Mouse (Mus musculus): ENCODE data around the gene Olfr70. TPM values are rescaled to one million over a fixed set of nuclear protein-coding genes. Genes with fewer than 3 reads are reported as not detected.
A peak's percentile ranks its signal among the peaks of the same experiment; 100 is the strongest.

The Olfr70 gene
- total and polyA plus RNA-seq, 3 experiments: not detected

DNA sequence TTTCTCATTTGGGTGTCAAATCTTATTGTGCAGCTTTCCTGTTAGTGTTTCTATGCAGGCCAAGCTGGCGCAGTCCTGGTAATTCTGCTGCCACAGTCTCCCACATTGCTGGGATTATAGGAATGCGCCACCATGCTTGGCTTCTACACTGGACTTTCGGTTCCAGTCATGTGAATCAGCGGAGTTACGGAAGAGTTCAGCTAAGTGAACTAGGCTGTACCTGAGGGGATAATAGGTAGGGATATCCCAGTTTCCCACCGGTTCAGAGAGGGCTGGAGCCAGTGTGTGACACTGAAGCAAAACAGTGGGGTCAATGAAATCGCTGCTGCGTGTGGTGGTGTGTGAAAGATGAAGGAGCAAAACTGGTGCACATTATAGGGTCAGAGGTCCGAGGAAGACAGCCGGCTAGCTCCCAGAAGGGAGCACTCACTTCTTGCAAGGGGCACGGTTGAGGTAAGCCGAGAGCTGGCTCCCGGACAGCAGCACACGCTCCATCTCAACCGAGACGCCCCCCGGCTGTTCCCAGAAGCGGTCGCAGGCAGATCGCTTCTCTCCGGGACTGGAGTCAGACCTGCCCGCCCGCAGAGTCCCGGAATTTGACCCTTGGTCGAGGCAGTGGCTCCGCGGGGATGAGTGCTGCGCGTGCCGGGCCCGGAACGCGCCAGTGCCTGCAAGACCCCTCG is 44.8 kb downstream of the Olfr70 start:
- Histone ChIP-seq H3K9me3 (replicated peaks) (no peaks in the 10 kb centered on the region), H3K4me1 (ENCODE audit: insufficient read depth, low read depth, low read length) (peaks cover 15% of the 10 kb centered on the region), H3K27me3 (ENCODE audit: insufficient read depth, low read length) (peaks cover 23% of the 10 kb centered on the region), H3K4me3 (ENCODE audit: low read depth, low read length) (peak overlapping the region; percentile 90), H3K36me3 (replicated peaks) (peaks cover 9% of the 10 kb centered on the region)
- no peak for DNase-seq (ENCODE audit: low spot score)
- no peak for ATAC-seq (ENCODE audit: extremely low read depth, insufficient number of reproducible peaks, low FRiP score, poor library complexity, severe bottlenecking)
- no peak for TF ChIP-seq GATA2 (IDR thresholded peaks at IDR 0.05; ENCODE audit: borderline replicate concordance, low read depth, low read length)
- no peak for TF ChIP-seq POLR2AphosphoS5 (IDR thresholded peaks at IDR 0.05; ENCODE audit: insufficient replicate concordance, low read depth, low read length)
- TF ChIP-seq GATA1 (IDR thresholded peaks at IDR 0.05; ENCODE audit: borderline replicate concordance, low read length): no peak
- TF ChIP-seq TAL1 (conservative IDR thresholded peaks at IDR 0.05; ENCODE audit: low read depth, low read length): no peak
- TF ChIP-seq CTCF (IDR thresholded peaks at IDR 0.05; ENCODE audit: low read depth, low read length): no peak

DNA sequence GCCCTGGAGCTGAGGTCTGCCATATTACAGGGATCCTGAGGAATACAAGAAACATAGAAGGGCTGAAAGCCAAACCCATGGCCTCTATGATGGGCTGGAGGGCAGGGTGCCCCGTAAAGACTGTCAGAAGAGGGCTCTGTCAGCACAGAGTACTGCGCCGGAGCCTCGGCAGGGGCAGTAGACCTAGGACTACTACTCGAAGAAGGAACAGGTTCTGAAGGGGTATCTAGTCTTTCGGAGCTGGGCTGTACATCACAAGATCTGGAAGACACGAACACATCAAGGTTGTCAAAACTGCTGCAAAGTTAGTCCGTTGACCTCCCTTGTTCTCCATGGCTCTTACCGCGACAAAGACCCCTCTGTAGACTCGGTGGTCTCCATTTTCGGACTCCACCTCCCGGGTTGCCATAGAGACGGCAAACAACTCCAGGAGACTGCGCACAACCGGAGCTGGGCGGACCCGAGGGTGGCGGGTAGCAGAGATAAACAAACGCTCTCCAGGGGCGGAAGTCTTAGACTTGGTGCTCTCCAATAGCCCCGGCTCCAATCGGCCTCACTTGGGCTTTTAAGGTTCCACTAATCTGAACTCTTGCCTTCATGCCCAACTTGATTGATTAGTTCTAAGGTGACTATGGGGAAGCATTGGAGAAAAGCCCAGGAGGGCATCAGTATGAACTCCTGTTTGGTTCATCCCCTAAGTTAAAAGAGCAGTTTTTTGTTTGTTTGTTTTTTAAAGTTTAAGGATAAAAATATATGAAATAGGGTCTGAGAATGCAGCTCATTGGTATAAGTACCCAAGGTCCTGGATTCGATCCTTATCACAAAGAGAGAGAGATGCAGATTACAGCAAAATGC is 47.2 kb downstream of the Olfr70 start, which contains the start of gene Spag8:
Gene Spag8 (minus strand): TSS at position 434 of the 855 bp plus-strand sequence.
- no peak within 1 kb of the TSS for H3K4me3 ChIP-seq (ENCODE audit: low read depth, low read length)
- H3K36me3 ChIP-seq (replicated peaks): peaks cover 9% of the 10 kb centered on the region
- ATAC-seq (ENCODE audit: extremely low read depth, insufficient number of reproducible peaks, low FRiP score, poor library complexity, severe bottlenecking): no peak
- TF ChIP-seq GATA1 (IDR thresholded peaks at IDR 0.05; ENCODE audit: borderline replicate concordance, low read length) (no peak), TAL1 (conservative IDR thresholded peaks at IDR 0.05; ENCODE audit: low read depth, low read length) (no peak), GATA2 (IDR thresholded peaks at IDR 0.05; ENCODE audit: borderline replicate concordance, low read depth, low read length) (no peak)
- H3K9me3 ChIP-seq (replicated peaks): peaks cover 9% of the 10 kb centered on the region
- no peak for DNase-seq (ENCODE audit: low spot score)
- peaks cover 15% of the 10 kb centered on the region for H3K4me1 ChIP-seq (ENCODE audit: insufficient read depth, low read depth, low read length)
- peaks cover 5% of the 10 kb centered on the region; the same call in 1 of the 2 replicates for H3K27me3 ChIP-seq (ENCODE audit: insufficient read depth, low read length)

DNA sequence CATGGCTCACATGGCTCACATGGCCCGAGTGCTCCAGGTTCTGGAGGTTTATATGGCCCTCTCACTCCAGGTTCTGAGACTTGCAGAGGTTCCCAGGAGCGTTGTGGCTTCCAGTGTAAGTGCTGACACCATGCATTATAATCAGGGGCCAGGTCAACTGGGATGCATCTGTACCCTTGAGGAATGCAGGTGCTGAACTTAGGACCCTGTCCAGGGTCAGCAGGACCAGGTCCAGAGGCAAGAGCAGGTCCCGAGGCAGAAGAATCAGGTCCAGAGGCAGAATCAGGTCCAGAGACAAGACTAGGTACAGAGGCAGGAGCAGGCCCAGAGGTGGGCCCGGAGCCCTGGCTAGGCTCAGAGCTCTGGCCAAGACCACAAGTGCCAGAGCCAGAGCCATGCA is 47.9 kb downstream of the Olfr70 start:
- Histone ChIP-seq H3K36me3 (replicated peaks) (peaks cover 9% of the 10 kb centered on the region), H3K4me1 (ENCODE audit: insufficient read depth, low read depth, low read length) (peaks cover 15% of the 10 kb centered on the region), H3K27me3 (ENCODE audit: insufficient read depth, low read length) (peaks cover 9% of the 10 kb centered on the region; the same call in 1 of the 2 replicates), H3K9me3 (replicated peaks) (peaks cover 9% of the 10 kb centered on the region), H3K4me3 (ENCODE audit: low read depth, low read length) (no peak overlapping the region)
- ATAC-seq (ENCODE audit: extremely low read depth, insufficient number of reproducible peaks, low FRiP score, poor library complexity, severe bottlenecking): no peak
- no peak for DNase-seq (ENCODE audit: low spot score)
- TF ChIP-seq TAL1 (conservative IDR thresholded peaks at IDR 0.05; ENCODE audit: low read depth, low read length): no peak
- TF ChIP-seq GATA2 (IDR thresholded peaks at IDR 0.05; ENCODE audit: borderline replicate concordance, low read depth, low read length): no peak
- TF ChIP-seq POLR2AphosphoS5 (IDR thresholded peaks at IDR 0.05; ENCODE audit: insufficient replicate concordance, low read depth, low read length): no peak
- TF ChIP-seq GATA1 (IDR thresholded peaks at IDR 0.05; ENCODE audit: borderline replicate concordance, low read length): no peak
- TF ChIP-seq CTCF (IDR thresholded peaks at IDR 0.05; ENCODE audit: low read depth, low read length): no peak

DNA sequence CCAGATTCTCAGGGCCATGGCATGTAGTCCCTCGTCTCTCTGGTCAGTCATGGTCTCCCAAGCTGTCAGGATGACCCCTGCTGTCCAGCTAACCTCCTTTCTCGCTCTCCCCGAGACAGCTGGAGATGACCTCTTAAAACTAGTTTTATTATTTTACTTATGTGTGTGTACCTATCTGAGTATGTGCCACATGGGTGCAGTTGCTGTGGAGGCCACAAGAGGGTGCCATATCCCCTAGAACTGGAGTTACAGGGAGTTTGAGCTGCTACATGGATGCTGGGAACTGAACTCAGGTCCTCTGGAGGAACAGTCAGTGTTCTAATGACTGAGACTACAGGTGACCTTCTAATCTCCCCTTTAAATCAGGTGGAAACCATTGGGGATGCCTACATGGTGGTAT is 50.8 kb downstream of the Olfr70 start:
- TF ChIP-seq CTCF (IDR thresholded peaks at IDR 0.05; ENCODE audit: low read depth, low read length) (0 out of 2 replicates have a peak, but pooled peaks have one; percentile 13), GATA2 (IDR thresholded peaks at IDR 0.05; ENCODE audit: borderline replicate concordance, low read depth, low read length) (no peak)
- peaks cover 27% of the 10 kb centered on the region for H3K27me3 ChIP-seq (ENCODE audit: insufficient read depth, low read length)
- peaks cover 7% of the 10 kb centered on the region for H3K36me3 ChIP-seq (replicated peaks)
- peaks cover 9% of the 10 kb centered on the region for H3K9me3 ChIP-seq (replicated peaks)
- H3K4me3 ChIP-seq (ENCODE audit: low read depth, low read length): no peak overlapping the region
- ATAC-seq (ENCODE audit: extremely low read depth, insufficient number of reproducible peaks, low FRiP score, poor library complexity, severe bottlenecking): no peak
- no peaks in the 10 kb centered on the region for H3K4me1 ChIP-seq (ENCODE audit: insufficient read depth, low read depth, low read length)
- DNase-seq (ENCODE audit: low spot score): no peak

Other genes starting within 250 kb of the Olfr70 start
Only the 20 nearest of the 24 such genes appear.
- gene Car9, start 193.8 kb downstream of the Olfr70 start, total RNA-seq (2014; fragmentation: Nextera tagmentation): not detected in 2 replicates
- gene Car9, start 193.8 kb downstream of the Olfr70 start, total RNA-seq (2017): 0.11 and 0.12 TPM in 2 replicates
- not detected in 2 replicates for gene Car9, start 193.8 kb downstream of the Olfr70 start, polyA plus RNA-seq (2012)
- gene Tpm2, start 177.0 kb downstream of the Olfr70 start, total RNA-seq (2014; fragmentation: Nextera tagmentation): not detected in 2 replicates
- gene Tpm2, start 177.0 kb downstream of the Olfr70 start, total RNA-seq (2017): 0.27 TPM in 1 of 2 replicates, not detected in the other
- not detected in 2 replicates for gene Tpm2, start 177.0 kb downstream of the Olfr70 start, polyA plus RNA-seq (2012)
- 9.4 and 9.8 TPM in 2 replicates for gene Creb3, start 138.5 kb downstream of the Olfr70 start, total RNA-seq (2014; fragmentation: Nextera tagmentation)
- gene Creb3, start 138.5 kb downstream of the Olfr70 start, total RNA-seq (2017): 60.0 and 61.0 TPM in 2 replicates
- gene Creb3, start 138.5 kb downstream of the Olfr70 start, polyA plus RNA-seq (2012): 1.6 and 1.9 TPM in 2 replicates
- 166 and 262 TPM in 2 replicates for gene Tln1, start 138.1 kb downstream of the Olfr70 start, total RNA-seq (2014; fragmentation: Nextera tagmentation)
- 127 and 167 TPM in 2 replicates for gene Tln1, start 138.1 kb downstream of the Olfr70 start, total RNA-seq (2017)
- gene Tln1, start 138.1 kb downstream of the Olfr70 start, polyA plus RNA-seq (2012): 138 and 163 TPM in 2 replicates
- 48.5 and 54.7 TPM in 2 replicates for gene Rgp1, start 122.1 kb downstream of the Olfr70 start, total RNA-seq (2014; fragmentation: Nextera tagmentation)
- 18.6 and 23.2 TPM in 2 replicates for gene Rgp1, start 122.1 kb downstream of the Olfr70 start, total RNA-seq (2017)
- gene Rgp1, start 122.1 kb downstream of the Olfr70 start, polyA plus RNA-seq (2012): 31.2 and 105 TPM in 2 replicates
- 21.4 and 23.8 TPM in 2 replicates for gene Gba2, start 121.9 kb downstream of the Olfr70 start, total RNA-seq (2014; fragmentation: Nextera tagmentation)
- 12.6 and 14.1 TPM in 2 replicates for gene Gba2, start 121.9 kb downstream of the Olfr70 start, total RNA-seq (2017)
- gene Gba2, start 121.9 kb downstream of the Olfr70 start, polyA plus RNA-seq (2012): 14.5 and 18.3 TPM in 2 replicates
- gene Msmp, start 116.3 kb downstream of the Olfr70 start, total RNA-seq (2014; fragmentation: Nextera tagmentation): not detected in 2 replicates
- 0.17 TPM in 1 of 2 replicates, not detected in the other for gene Msmp, start 116.3 kb downstream of the Olfr70 start, total RNA-seq (2017)
- not detected in 2 replicates for gene Msmp, start 116.3 kb downstream of the Olfr70 start, polyA plus RNA-seq (2012)
- 6.3 TPM in 1 of 2 replicates, not detected in the other for gene Npr2, start 68.9 kb downstream of the Olfr70 start, total RNA-seq (2014; fragmentation: Nextera tagmentation)
- 0.23 and 0.44 TPM in 2 replicates for gene Npr2, start 68.9 kb downstream of the Olfr70 start, total RNA-seq (2017)
- 0.04 TPM in 2 replicates for gene Npr2, start 68.9 kb downstream of the Olfr70 start, polyA plus RNA-seq (2012)
- gene Spag8, start 47.2 kb downstream of the Olfr70 start, total RNA-seq (2014; fragmentation: Nextera tagmentation): 0.73 TPM in 1 of 2 replicates, not detected in the other
- gene Spag8, start 47.2 kb downstream of the Olfr70 start, total RNA-seq (2017): 0.33 and 0.41 TPM in 2 replicates
- gene Spag8, start 47.2 kb downstream of the Olfr70 start, polyA plus RNA-seq (2012): not detected in 2 replicates
- 16.2 and 18.7 TPM in 2 replicates for gene Hint2, start 44.3 kb downstream of the Olfr70 start, total RNA-seq (2014; fragmentation: Nextera tagmentation)
- 58.3 and 63.1 TPM in 2 replicates for gene Hint2, start 44.3 kb downstream of the Olfr70 start, total RNA-seq (2017)
- 42.4 and 50.2 TPM in 2 replicates for gene Hint2, start 44.3 kb downstream of the Olfr70 start, polyA plus RNA-seq (2012)
- gene Tmem8b, start 31.8 kb downstream of the Olfr70 start, total RNA-seq (2014; fragmentation: Nextera tagmentation): 2.9 and 6.0 TPM in 2 replicates
- 0.76 and 1.1 TPM in 2 replicates for gene Tmem8b, start 31.8 kb downstream of the Olfr70 start, total RNA-seq (2017)
- gene Tmem8b, start 31.8 kb downstream of the Olfr70 start, polyA plus RNA-seq (2012): 2.9 and 3.6 TPM in 2 replicates
- 0.34 TPM in 1 of 2 replicates, not detected in the other for gene Fam221b, start 31.7 kb downstream of the Olfr70 start, total RNA-seq (2014; fragmentation: Nextera tagmentation)
- 0.49 and 0.58 TPM in 2 replicates for gene Fam221b, start 31.7 kb downstream of the Olfr70 start, total RNA-seq (2017)
- 0.05 and 0.10 TPM in 2 replicates for gene Fam221b, start 31.7 kb downstream of the Olfr70 start, polyA plus RNA-seq (2012)
- not detected in 2 replicates for gene Olfr71, start 9.4 kb upstream of the Olfr70 start, total RNA-seq (2014; fragmentation: Nextera tagmentation)
- gene Olfr71, start 9.4 kb upstream of the Olfr70 start, total RNA-seq (2017): 0.06 and 0.11 TPM in 2 replicates
- not detected in 2 replicates for gene Olfr71, start 9.4 kb upstream of the Olfr70 start, polyA plus RNA-seq (2012)
- gene Hrct1, start 26.4 kb upstream of the Olfr70 start, total RNA-seq (2014; fragmentation: Nextera tagmentation): not detected in 2 replicates
- 0.16 TPM in 1 of 2 replicates, not detected in the other for gene Hrct1, start 26.4 kb upstream of the Olfr70 start, total RNA-seq (2017)
- gene Hrct1, start 26.4 kb upstream of the Olfr70 start, polyA plus RNA-seq (2012): not detected in 2 replicates
- not detected in 2 replicates for gene Spaar, start 29.2 kb upstream of the Olfr70 start, total RNA-seq (2014; fragmentation: Nextera tagmentation)
- gene Spaar, start 29.2 kb upstream of the Olfr70 start, total RNA-seq (2017): 0.11 TPM in 1 of 2 replicates, not detected in the other
- gene Spaar, start 29.2 kb upstream of the Olfr70 start, polyA plus RNA-seq (2012): not detected in 2 replicates
- not detected in 2 replicates for gene Olfr159, start 70.2 kb upstream of the Olfr70 start, total RNA-seq (2014; fragmentation: Nextera tagmentation)
- gene Olfr159, start 70.2 kb upstream of the Olfr70 start, total RNA-seq (2017): not detected in 2 replicates
- not detected in 2 replicates for gene Olfr159, start 70.2 kb upstream of the Olfr70 start, polyA plus RNA-seq (2012)
- not detected in 2 replicates for gene Olfr156, start 123.1 kb upstream of the Olfr70 start, total RNA-seq (2014; fragmentation: Nextera tagmentation)
- 0.05 and 0.23 TPM in 2 replicates for gene Olfr156, start 123.1 kb upstream of the Olfr70 start, total RNA-seq (2017)
- gene Olfr156, start 123.1 kb upstream of the Olfr70 start, polyA plus RNA-seq (2012): not detected in 2 replicates
- gene Olfr157, start 139.4 kb upstream of the Olfr70 start, total RNA-seq (2014; fragmentation: Nextera tagmentation): not detected in 2 replicates
- gene Olfr157, start 139.4 kb upstream of the Olfr70 start, total RNA-seq (2017): 0.06 and 0.11 TPM in 2 replicates
- gene Olfr157, start 139.4 kb upstream of the Olfr70 start, polyA plus RNA-seq (2012): not detected in 2 replicates
- not detected in 2 replicates for gene Olfr155, start 150.8 kb upstream of the Olfr70 start, total RNA-seq (2014; fragmentation: Nextera tagmentation)
- 0.16 TPM in 1 of 2 replicates, not detected in the other for gene Olfr155, start 150.8 kb upstream of the Olfr70 start, total RNA-seq (2017)
- not detected in 2 replicates for gene Olfr155, start 150.8 kb upstream of the Olfr70 start, polyA plus RNA-seq (2012)
- not detected in 2 replicates for gene Reck, start 174.7 kb upstream of the Olfr70 start, total RNA-seq (2014; fragmentation: Nextera tagmentation)
- 0.06 and 0.71 TPM in 2 replicates for gene Reck, start 174.7 kb upstream of the Olfr70 start, total RNA-seq (2017)
- 0.02 TPM in 1 of 2 replicates, not detected in the other for gene Reck, start 174.7 kb upstream of the Olfr70 start, polyA plus RNA-seq (2012)